In the genomic region with DNA sequence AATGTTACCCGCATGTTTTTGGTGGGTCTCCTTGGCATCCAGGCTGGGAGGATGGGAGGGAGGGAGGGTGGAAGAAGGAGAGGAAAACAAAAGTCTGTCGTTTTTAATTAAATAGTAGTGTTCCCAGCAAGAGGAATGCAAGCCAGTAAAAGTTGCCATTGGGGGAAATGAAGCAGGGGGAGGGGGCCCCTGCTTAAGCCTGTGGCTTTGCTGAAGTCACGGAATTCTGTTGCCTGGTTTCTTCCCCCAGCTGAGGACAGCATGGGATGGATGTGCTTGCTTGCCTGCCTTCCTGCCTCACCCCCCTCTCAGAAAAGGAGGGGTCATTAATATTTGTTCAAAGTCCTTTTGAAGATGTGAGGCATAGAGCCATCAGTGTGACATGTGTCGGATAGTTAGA, we compare ENCODE assay signal across 10 mouse cellular contexts. TPM values are rescaled to one million over a fixed set of nuclear protein-coding genes. Genes with fewer than 3 reads are reported as not detected.
DNase-seq lines count a peak whose midpoint lies in the region; ATAC-seq and TF ChIP-seq lines count a peak whose summit lies in the region.
"Had no signal": no experiment of that assay in that cellular context is flagged by ENCODE, and none has a peak within 500 bp of the region (broad histone marks: within the 10 kb centered on the region; RNA-seq: fewer than 3 reads in every experiment).

No protein-coding gene starts in this region.

- no peak for DNase-seq in kidney, adult 8-10 months
- DNase-seq in embryonic facial prominence, embryonic 14.5 days (ENCODE audit: low spot score) = peak; percentile 83
- DNase-seq in hindbrain, postnatal 0 days (ENCODE audit: low spot score) = peak; percentile 7
- DNase-seq in midbrain, postnatal 0 days (ENCODE audit: low spot score) = no peak
- DNase-seq in layer of hippocampus, adult 9-10 months (ENCODE audit: low spot score) = no peak
- no peak for DNase-seq in left cerebral cortex, adult 9 months (ENCODE audit: low spot score in 2 of 2)
- DNase-seq in adipocyte (ENCODE audit: low spot score) = no peak
- DNase-seq: kidney, adult 18-20 months; liver, embryonic 13.5 days had no signal

- ATAC-seq in kidney, embryonic 16.5 days (ENCODE audit: low FRiP score, low TSS enrichment) = no peak
- no peak for ATAC-seq in embryonic facial prominence, embryonic 14.5 days (ENCODE audit: low read depth)
- no peak for ATAC-seq in hindbrain, postnatal 0 days
- ATAC-seq in midbrain, postnatal 0 days (ENCODE audit: low FRiP score) = no peak

- peak overlapping the region; percentile 94 for H3K4me2 ChIP-seq in kidney, embryonic 16.5 days (replicated peaks; ENCODE audit: low read depth, low read length)
- H3K4me2 ChIP-seq in embryonic facial prominence, embryonic 14.5 days (ENCODE audit: low read depth, low read length) = peak overlapping the region; percentile 90
- peak overlapping the region; percentile 92 for H3K4me2 ChIP-seq in hindbrain, postnatal 0 days (ENCODE audit: low read depth, low read length)
- H3K4me2 ChIP-seq in midbrain, postnatal 0 days (ENCODE audit: low read depth, low read length, poor library complexity, severe bottlenecking) = peak overlapping the region; percentile 32
- H3K4me2 ChIP-seq: liver, embryonic 13.5 days had no signal

- H3K4me1 ChIP-seq in kidney, embryonic 16.5 days (ENCODE audit: insufficient read depth, low read length) = peaks cover 44% of the 10 kb centered on the region
- peaks cover 53% of the 10 kb centered on the region for H3K4me1 ChIP-seq in embryonic facial prominence, embryonic 14.5 days (ENCODE audit: control insufficient read depth, insufficient read depth, low read length)
- peaks cover 4% of the 10 kb centered on the region; the same call in 1 of the 2 replicates for H3K4me1 ChIP-seq in hindbrain, postnatal 0 days (ENCODE audit: insufficient read depth, low read length)
- 0 out of 2 replicates have a peak, but pooled peaks cover 3% of the 10 kb centered on the region for H3K4me1 ChIP-seq in midbrain, postnatal 0 days (ENCODE audit: insufficient read depth, low read length)

- peaks cover 4% of the 10 kb centered on the region; the same call in 1 of the 2 replicates for H3K36me3 ChIP-seq in kidney, embryonic 16.5 days (ENCODE audit: insufficient read depth, low read length)
- H3K36me3 ChIP-seq in embryonic facial prominence, embryonic 14.5 days (ENCODE audit: control insufficient read depth, insufficient read depth, low read length) = peaks cover 21% of the 10 kb centered on the region
- no peaks in the 10 kb centered on the region for H3K36me3 ChIP-seq in hindbrain, postnatal 0 days (ENCODE audit: insufficient read depth, low read length)
- no peaks in the 10 kb centered on the region for H3K36me3 ChIP-seq in midbrain, postnatal 0 days (ENCODE audit: insufficient read depth, low read length)
- H3K36me3 ChIP-seq: liver, embryonic 13.5 days had no signal

- no peaks in the 10 kb centered on the region for H3K9me3 ChIP-seq in kidney, embryonic 16.5 days (ENCODE audit: low read length)
- H3K9me3 ChIP-seq in embryonic facial prominence, embryonic 14.5 days (ENCODE audit: control insufficient read depth, low read length) = no peaks in the 10 kb centered on the region
- H3K9me3 ChIP-seq in hindbrain, postnatal 0 days (ENCODE audit: low read length) = no peaks in the 10 kb centered on the region
- no peaks in the 10 kb centered on the region for H3K9me3 ChIP-seq in midbrain, postnatal 0 days (ENCODE audit: low read length)
- H3K9me3 ChIP-seq: liver, embryonic 13.5 days had no signal

- no peak for TF ChIP-seq CTCF in hindbrain, postnatal 0 days (IDR thresholded peaks at IDR 0.05; ENCODE audit: low read depth)
- TF ChIP-seq CTCF in midbrain, postnatal 0 days (IDR thresholded peaks at IDR 0.05) = no peak

- H3K4me3 ChIP-seq in kidney, embryonic 16.5 days (ENCODE audit: low read length) = peak overlapping the region; percentile 84
- H3K4me3 ChIP-seq in embryonic facial prominence, embryonic 14.5 days (ENCODE audit: low read depth, low read length) = peak overlapping the region; percentile 89
- peak overlapping the region; percentile 9 for H3K4me3 ChIP-seq in hindbrain, postnatal 0 days (ENCODE audit: low read length)
- no peak overlapping the region for H3K4me3 ChIP-seq in midbrain, postnatal 0 days (ENCODE audit: low read depth, low read length)
- H3K4me3 ChIP-seq: liver, embryonic 13.5 days had no signal

- peak overlapping the region; percentile 14 for H3K27ac ChIP-seq in kidney, embryonic 16.5 days (ENCODE audit: low read length)
- H3K27ac ChIP-seq in embryonic facial prominence, embryonic 14.5 days (replicated peaks; ENCODE audit: low read depth, low read length) = peak overlapping the region; percentile 67; the same call in 1 of the 2 replicates
- no peak overlapping the region for H3K27ac ChIP-seq in hindbrain, postnatal 0 days
- H3K27ac ChIP-seq in midbrain, postnatal 0 days (ENCODE audit: low read depth, low read length) = no peak overlapping the region
- H3K27ac ChIP-seq: liver, embryonic 13.5 days had no signal

- no peak overlapping the region; the same call in 1 of the 2 replicates for H3K9ac ChIP-seq in kidney, embryonic 16.5 days (replicated peaks; ENCODE audit: low read length)
- H3K9ac ChIP-seq in embryonic facial prominence, embryonic 14.5 days (ENCODE audit: low read depth, low read length) = peak overlapping the region; percentile 86; the same call in 1 of the 2 replicates
- 0 out of 2 replicates have a peak overlapping the region, but pooled peaks have one; percentile 5 for H3K9ac ChIP-seq in hindbrain, postnatal 0 days (replicated peaks; ENCODE audit: low read length)
- H3K9ac ChIP-seq in midbrain, postnatal 0 days (replicated peaks; ENCODE audit: low read length, poor library complexity, severe bottlenecking) = no peak overlapping the region
- H3K9ac ChIP-seq: liver, embryonic 13.5 days had no signal

- 28% methylated on average over 4 of the region's 4 CpGs for WGBS in kidney, embryonic 16.5 days
- WGBS in embryonic facial prominence, embryonic 14.5 days = 15% methylated on average over 4 of the region's 4 CpGs
- 18% methylated on average over 4 of the region's 4 CpGs for WGBS in hindbrain, postnatal 0 days
- WGBS in midbrain, postnatal 0 days = 17% methylated on average over 4 of the region's 4 CpGs

- 0 out of 2 replicates have a peak, but pooled peaks cover 6% of the 10 kb centered on the region for H3K27me3 ChIP-seq in kidney, embryonic 16.5 days (ENCODE audit: insufficient read depth, low read length)
- 0 out of 2 replicates have a peak, but pooled peaks cover 4% of the 10 kb centered on the region for H3K27me3 ChIP-seq in embryonic facial prominence, embryonic 14.5 days (replicated peaks; ENCODE audit: control insufficient read depth, insufficient read depth, low read length)
- H3K27me3 ChIP-seq in hindbrain, postnatal 0 days (ENCODE audit: insufficient read depth, low read length) = no peaks in the 10 kb centered on the region
- no peaks in the 10 kb centered on the region for H3K27me3 ChIP-seq in midbrain, postnatal 0 days (ENCODE audit: insufficient read depth, low read length)

RNA-seq across cellular contexts. Expression of gene Nkd1, which starts 3.0 kb away (rescaled TPM):
- 66.5 and 66.9 TPM in 2 replicates for polyA plus RNA-seq in kidney, embryonic 16.5 days (2015; fragmentation: Nextera tagmentation; extraction: Ambion mirVana)
- 46.4 and 50.4 TPM in 2 replicates for polyA plus RNA-seq in embryonic facial prominence, embryonic 14.5 days (2014; fragmentation: Nextera tagmentation; extraction: Ambion mirVana)
- 53.9 and 74.5 TPM in 2 replicates for total RNA-seq in hindbrain, postnatal 0 days (2014; rRNA removed)
- polyA plus RNA-seq in hindbrain, postnatal 0 days (2015; fragmentation: Nextera tagmentation; extraction: Ambion mirVana) = 51.1 and 52.2 TPM in 2 replicates
- 36.9 and 48.9 TPM in 2 replicates for total RNA-seq in midbrain, postnatal 0 days (2014; rRNA removed)
- 35.7 and 36.4 TPM in 2 replicates for polyA plus RNA-seq in midbrain, postnatal 0 days (2015; fragmentation: Nextera tagmentation; extraction: Ambion mirVana)

Comparison
In these comparisons a context has a peak if more than half of its experiments do, and no peak if none do; other contexts are left out.
1. H3K27ac ChIP-seq: peak in kidney, embryonic 16.5 days (single experiment) and embryonic facial prominence, embryonic 14.5 days (single experiment); none in hindbrain, postnatal 0 days (single experiment) and midbrain, postnatal 0 days (single experiment).
2. H3K4me2 ChIP-seq: peak in every context shown above with its lines; median percentile 94 in kidney, embryonic 16.5 days; 92 in hindbrain, postnatal 0 days; 90 in embryonic facial prominence, embryonic 14.5 days; 32 in midbrain, postnatal 0 days.
3. H3K9ac ChIP-seq: peak in embryonic facial prominence, embryonic 14.5 days (single experiment) and hindbrain, postnatal 0 days (single experiment); none in kidney, embryonic 16.5 days (single experiment) and midbrain, postnatal 0 days (single experiment).
4. DNase-seq: peak in embryonic facial prominence, embryonic 14.5 days (single experiment) and hindbrain, postnatal 0 days (single experiment); none in kidney, adult 8-10 months (0 of 2), midbrain, postnatal 0 days (single experiment), layer of hippocampus, adult 9-10 months (single experiment), left cerebral cortex, adult 9 months (0 of 2) and adipocyte (single experiment).